Mouse (Mus musculus): ENCODE results near the gene L3hypdh. TPM values are rescaled to one million over a fixed set of nuclear protein-coding genes. Genes with fewer than 3 reads are reported as not detected.
"Not testable (repeated sequence)": the region's sequence is repeated elsewhere in the genome, so short reads cannot be mapped to it uniquely, and the experiment has no call there.

The L3hypdh gene
- polyA plus RNA-seq, 1 experiment from 2014 or later: 17.1 TPM

DNA sequence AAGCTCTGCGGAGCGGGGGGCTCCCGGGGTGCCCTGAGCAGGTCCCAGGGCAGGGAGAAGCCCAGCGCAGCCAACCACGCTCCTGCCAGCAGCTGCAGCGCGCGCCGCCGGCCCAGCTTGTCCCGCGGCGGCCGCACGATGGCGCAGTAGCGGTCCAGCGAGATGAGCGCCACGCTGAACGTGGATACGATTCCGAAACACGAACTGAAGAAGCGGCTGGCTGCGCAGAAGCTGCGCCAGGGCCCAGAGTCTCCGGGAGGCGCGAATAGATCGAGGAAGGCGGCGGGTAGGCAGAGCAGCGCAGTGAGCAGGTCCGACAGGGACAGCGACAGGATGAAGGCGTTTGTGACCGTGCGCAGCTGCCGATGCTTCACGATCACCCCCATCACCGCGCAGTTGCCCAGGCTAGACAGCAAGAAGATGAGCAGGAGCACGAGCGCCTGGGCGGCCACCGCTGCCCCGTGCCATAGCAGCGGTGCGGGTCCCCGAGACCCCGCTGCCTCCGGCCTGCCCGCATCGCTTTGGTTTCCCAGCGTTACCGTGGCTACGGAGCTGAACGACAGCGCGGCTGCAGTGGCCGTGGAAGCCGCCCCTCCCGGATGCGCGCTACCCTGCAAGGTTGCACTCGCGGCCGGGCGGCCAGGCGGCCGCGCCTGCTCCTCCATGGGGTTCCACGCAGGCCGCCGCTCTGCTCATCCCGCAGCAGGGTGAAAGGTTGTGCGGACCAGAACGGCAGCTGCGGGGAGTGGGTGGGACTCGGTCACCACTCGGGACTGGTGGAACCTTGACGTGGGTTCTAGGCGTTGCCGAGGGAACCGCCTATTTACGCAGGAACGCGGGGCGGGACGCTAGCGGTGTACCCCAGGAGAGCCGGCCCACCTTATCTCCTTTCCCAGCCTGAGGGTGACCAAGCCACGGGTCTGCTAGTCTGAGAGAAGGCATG, 14.6 kb downstream of the L3hypdh start, which contains the start of gene Gpr135:
Gene Gpr135 (minus strand): TSS at position 799 of the 943 bp plus-strand sequence.
- Histone ChIP-seq H3K4me3 (ENCODE audit: low read depth, low read length) (peak within 1 kb of the TSS; percentile 54), H3K9me3 (replicated peaks; ENCODE audit: control insufficient read depth, low read length) (no peaks in the 10 kb centered on the region), H3K27ac (ENCODE audit: low read depth, low read length) (no peak within 1 kb of the TSS), H3K4me2 (peak within 1 kb of the TSS; percentile 100), H3K9ac (ENCODE audit: low read depth, low read length) (peak within 1 kb of the TSS; percentile 61), H3K36me3 (ENCODE audit: control insufficient read depth, insufficient read depth, low read length) (no peaks in the 10 kb centered on the region; the same call in 1 of the 2 replicates), H3K27me3 (ENCODE audit: control insufficient read depth, insufficient read depth, low read length) (peaks cover 32% of the 10 kb centered on the region), H3K4me1 (ENCODE audit: control insufficient read depth, insufficient read depth, low read length) (peaks cover 11% of the 10 kb centered on the region)
- WGBS (ENCODE audit: insufficient replicate concordance): under 1% methylated on average over 94 of the region's 94 CpGs
- ATAC-seq (replicated peaks; ENCODE audit: insufficient number of reproducible peaks, low FRiP score, low TSS enrichment): peak; percentile 55; the same call in 1 of the 2 replicates

DNA sequence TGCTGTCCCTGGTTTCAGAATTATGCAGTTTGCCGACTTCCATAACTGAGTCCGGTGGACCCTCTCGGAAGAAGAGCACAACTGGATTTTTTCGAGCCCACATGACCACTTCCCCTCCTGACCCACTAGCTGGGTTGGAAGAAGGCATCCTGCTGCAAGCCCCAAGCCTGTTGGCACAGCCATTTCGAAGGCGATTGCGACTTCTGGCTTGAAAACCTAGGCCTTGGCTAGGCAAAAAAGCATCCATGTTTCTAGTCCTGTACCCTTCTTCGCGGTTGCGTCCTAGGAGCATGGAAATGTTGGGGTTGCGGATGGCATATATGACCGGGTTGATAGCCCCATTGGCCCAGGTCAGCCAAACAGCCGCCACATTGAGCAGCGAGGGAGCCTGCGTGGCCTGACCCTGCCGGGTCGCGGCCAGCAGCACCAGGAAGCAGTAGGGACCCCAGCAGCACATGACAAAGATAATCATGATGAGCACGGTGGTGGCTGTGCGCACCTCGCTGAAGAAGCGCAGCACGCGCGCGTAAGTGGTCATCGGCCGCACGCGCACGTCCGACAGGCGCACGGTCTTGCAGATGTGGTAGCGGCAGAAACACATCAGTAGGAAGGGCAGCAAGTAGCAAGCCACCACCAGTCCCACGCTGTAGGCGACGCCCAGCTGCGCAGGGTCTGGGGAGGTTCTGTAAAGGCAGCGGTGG, 15.5 kb downstream of the L3hypdh start:
- no peaks in the 10 kb centered on the region; the same call in 1 of the 2 replicates for H3K36me3 ChIP-seq (ENCODE audit: control insufficient read depth, insufficient read depth, low read length)
- H3K4me1 ChIP-seq (ENCODE audit: control insufficient read depth, insufficient read depth, low read length): peaks cover 11% of the 10 kb centered on the region
- peaks cover 32% of the 10 kb centered on the region for H3K27me3 ChIP-seq (ENCODE audit: control insufficient read depth, insufficient read depth, low read length)
- H3K9me3 ChIP-seq (replicated peaks; ENCODE audit: control insufficient read depth, low read length): no peaks in the 10 kb centered on the region
- 6% methylated on average over 40 of the region's 40 CpGs for WGBS (ENCODE audit: insufficient replicate concordance)
- H3K4me3 ChIP-seq (ENCODE audit: low read depth, low read length): peak overlapping the region; percentile 54
- no peak; the same call in 1 of the 2 replicates for ATAC-seq (replicated peaks; ENCODE audit: insufficient number of reproducible peaks, low FRiP score, low TSS enrichment)
- H3K27ac ChIP-seq (ENCODE audit: low read depth, low read length): no peak overlapping the region
- peak overlapping the region; percentile 61; the same call in 1 of the 2 replicates for H3K9ac ChIP-seq (ENCODE audit: low read depth, low read length)
- peak overlapping the region; percentile 100 for H3K4me2 ChIP-seq

DNA sequence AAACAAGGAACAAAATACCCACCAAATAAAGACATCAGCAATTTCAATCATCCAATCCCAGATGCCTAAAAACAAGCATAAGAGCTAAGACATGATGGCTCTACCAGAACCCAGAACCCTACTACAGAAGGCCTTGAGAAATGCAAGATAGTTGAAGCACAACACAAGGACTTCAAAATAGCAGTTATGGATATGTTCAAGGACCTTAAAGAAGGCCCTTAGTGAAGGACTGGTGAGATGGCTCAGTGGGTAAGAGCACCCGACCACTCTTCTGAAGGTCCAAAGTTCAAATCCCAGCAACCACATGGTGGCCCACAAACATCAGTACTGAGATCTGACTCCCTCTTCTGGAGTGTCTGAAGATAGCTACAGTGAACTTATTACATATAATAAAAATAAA, 27.5 kb downstream of the L3hypdh start:
- no peak overlapping the region for H3K4me2 ChIP-seq
- no peaks in the 10 kb centered on the region for H3K4me1 ChIP-seq (ENCODE audit: control insufficient read depth, insufficient read depth, low read length)
- H3K36me3 ChIP-seq (ENCODE audit: control insufficient read depth, insufficient read depth, low read length): no peaks in the 10 kb centered on the region
- no peaks in the 10 kb centered on the region for H3K9me3 ChIP-seq (replicated peaks; ENCODE audit: control insufficient read depth, low read length)
- H3K4me3 ChIP-seq (ENCODE audit: low read depth, low read length): no peak overlapping the region
- no peak for ATAC-seq (replicated peaks; ENCODE audit: insufficient number of reproducible peaks, low FRiP score, low TSS enrichment)
- H3K9ac ChIP-seq (ENCODE audit: low read depth, low read length): no peak overlapping the region
- no peaks in the 10 kb centered on the region for H3K27me3 ChIP-seq (ENCODE audit: control insufficient read depth, insufficient read depth, low read length)
- 86% methylated on average over 1 of the region's 1 CpGs for WGBS (ENCODE audit: insufficient replicate concordance)
- no peak overlapping the region for H3K27ac ChIP-seq (ENCODE audit: low read depth, low read length)

DNA sequence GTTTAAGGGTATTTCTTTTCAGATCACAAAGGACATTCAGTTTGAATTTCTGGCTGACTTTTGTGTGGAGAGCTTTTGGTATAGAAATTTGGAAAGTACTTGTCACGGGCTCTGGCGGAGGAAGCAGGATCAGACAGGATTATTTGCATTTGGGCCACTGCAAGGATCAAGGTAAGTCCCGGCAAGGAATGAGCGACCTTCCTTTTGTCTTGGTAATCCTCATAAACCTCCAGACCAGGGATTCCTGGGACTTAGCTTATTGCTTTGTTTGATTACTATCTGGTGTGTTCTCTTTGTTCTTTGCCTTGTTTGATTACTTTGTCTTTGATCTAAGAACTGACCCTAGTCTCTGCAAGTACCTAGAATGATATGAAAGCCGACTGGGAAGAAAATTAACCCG, 31.4 kb downstream of the L3hypdh start:
- Histone ChIP-seq H3K4me2 (no peak overlapping the region), H3K27me3 (ENCODE audit: control insufficient read depth, insufficient read depth, low read length) (no peaks in the 10 kb centered on the region), H3K4me3 (ENCODE audit: low read depth, low read length) (no peak overlapping the region), H3K9me3 (replicated peaks; ENCODE audit: control insufficient read depth, low read length) (no peaks in the 10 kb centered on the region), H3K36me3 (ENCODE audit: control insufficient read depth, insufficient read depth, low read length) (no peaks in the 10 kb centered on the region), H3K9ac (ENCODE audit: low read depth, low read length) (no peak overlapping the region), H3K27ac (ENCODE audit: low read depth, low read length) (no peak overlapping the region), H3K4me1 (ENCODE audit: control insufficient read depth, insufficient read depth, low read length) (no peaks in the 10 kb centered on the region)
- no peak for ATAC-seq (replicated peaks; ENCODE audit: insufficient number of reproducible peaks, low FRiP score, low TSS enrichment)
- 49% methylated on average over 6 of the region's 6 CpGs for WGBS (ENCODE audit: insufficient replicate concordance)

DNA sequence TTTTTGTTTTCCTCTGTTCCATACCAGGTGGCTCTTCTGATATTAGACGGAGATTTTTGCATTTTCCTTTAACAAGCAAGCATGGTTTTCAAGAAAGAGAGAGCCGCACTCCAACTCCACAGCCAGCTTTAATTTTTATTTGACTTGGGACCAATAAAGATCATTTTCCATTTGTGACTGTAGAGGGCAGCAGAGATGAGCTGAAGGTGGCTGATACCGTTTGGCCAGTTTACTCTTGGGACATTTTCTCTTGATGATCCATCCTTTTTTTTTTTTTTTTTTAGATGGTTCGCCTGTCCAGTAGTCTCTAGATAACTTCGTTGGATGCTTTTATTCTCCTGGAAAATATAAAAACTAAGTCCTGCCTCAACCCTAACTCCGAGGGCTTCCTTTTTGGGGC, 31.9 kb downstream of the L3hypdh start:
- H3K27ac ChIP-seq (ENCODE audit: low read depth, low read length): no peak overlapping the region
- ATAC-seq (replicated peaks; ENCODE audit: insufficient number of reproducible peaks, low FRiP score, low TSS enrichment): no peak
- 39% methylated on average over 6 of the region's 6 CpGs for WGBS (ENCODE audit: insufficient replicate concordance)

DNA sequence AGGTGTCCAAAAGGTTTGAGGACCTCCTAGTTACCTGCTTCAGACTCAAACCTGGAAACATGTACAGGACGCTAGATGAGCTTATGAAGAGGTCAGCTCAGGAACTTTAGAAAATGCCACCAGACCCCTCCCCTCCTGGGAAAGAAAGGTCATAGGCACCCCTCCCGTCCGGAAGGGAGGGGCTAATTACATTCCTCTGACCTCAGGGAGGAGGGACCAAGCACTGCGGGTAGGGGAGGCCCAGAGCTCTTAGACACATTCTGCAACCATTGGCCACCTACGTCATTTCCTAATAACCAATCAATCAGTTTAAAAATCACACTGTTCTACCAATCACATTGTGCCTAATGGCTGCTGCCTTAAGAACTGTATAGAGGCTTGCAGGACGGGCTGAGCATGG, 32.7 kb downstream of the L3hypdh start:
- 70% methylated on average over 6 of the region's 6 CpGs for WGBS (ENCODE audit: insufficient replicate concordance)
- Histone ChIP-seq H3K27me3 (ENCODE audit: control insufficient read depth, insufficient read depth, low read length) (no peaks in the 10 kb centered on the region), H3K9me3 (replicated peaks; ENCODE audit: control insufficient read depth, low read length) (no peaks in the 10 kb centered on the region), H3K4me2 (no peak overlapping the region), H3K9ac (ENCODE audit: low read depth, low read length) (no peak overlapping the region), H3K27ac (ENCODE audit: low read depth, low read length) (no peak overlapping the region), H3K4me3 (ENCODE audit: low read depth, low read length) (no peak overlapping the region), H3K4me1 (ENCODE audit: control insufficient read depth, insufficient read depth, low read length) (no peaks in the 10 kb centered on the region), H3K36me3 (ENCODE audit: control insufficient read depth, insufficient read depth, low read length) (no peaks in the 10 kb centered on the region)
- no peak for ATAC-seq (replicated peaks; ENCODE audit: insufficient number of reproducible peaks, low FRiP score, low TSS enrichment)

More for the DNA sequence above, 31.9 kb downstream of the L3hypdh start:
- Histone ChIP-seq H3K9me3 (replicated peaks; ENCODE audit: control insufficient read depth, low read length) (no peaks in the 10 kb centered on the region), H3K4me3 (ENCODE audit: low read depth, low read length) (no peak overlapping the region), H3K27me3 (ENCODE audit: control insufficient read depth, insufficient read depth, low read length) (no peaks in the 10 kb centered on the region), H3K4me1 (ENCODE audit: control insufficient read depth, insufficient read depth, low read length) (no peaks in the 10 kb centered on the region), H3K4me2 (no peak overlapping the region), H3K36me3 (ENCODE audit: control insufficient read depth, insufficient read depth, low read length) (no peaks in the 10 kb centered on the region), H3K9ac (ENCODE audit: low read depth, low read length) (no peak overlapping the region)

DNA sequence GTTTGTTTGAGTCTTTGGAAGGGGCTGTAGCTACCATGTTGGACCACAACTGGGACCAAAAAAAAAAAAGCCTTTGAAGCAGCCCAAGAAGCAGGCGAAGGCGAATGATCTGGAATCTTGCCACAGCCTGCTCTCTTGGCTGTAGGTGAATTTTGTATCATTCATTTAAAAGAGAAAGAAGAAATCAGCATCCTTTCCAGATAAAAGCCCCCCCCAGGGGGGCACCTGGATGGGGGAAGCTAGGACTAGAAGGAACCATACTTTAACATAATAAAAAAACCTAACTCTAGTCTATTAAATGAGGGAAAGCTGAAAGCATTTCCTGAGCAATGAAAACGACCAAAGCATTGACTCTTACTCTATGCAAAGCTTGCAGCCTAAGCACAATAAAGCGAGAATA, 34.4 kb downstream of the L3hypdh start:
- Histone ChIP-seq H3K36me3 (ENCODE audit: control insufficient read depth, insufficient read depth, low read length) (no peaks in the 10 kb centered on the region), H3K9ac (ENCODE audit: low read depth, low read length) (no peak overlapping the region), H3K27me3 (ENCODE audit: control insufficient read depth, insufficient read depth, low read length) (no peaks in the 10 kb centered on the region), H3K4me2 (no peak overlapping the region), H3K9me3 (replicated peaks; ENCODE audit: control insufficient read depth, low read length) (no peaks in the 10 kb centered on the region), H3K27ac (ENCODE audit: low read depth, low read length) (no peak overlapping the region), H3K4me3 (ENCODE audit: low read depth, low read length) (no peak overlapping the region), H3K4me1 (ENCODE audit: control insufficient read depth, insufficient read depth, low read length) (no peaks in the 10 kb centered on the region)
- WGBS (ENCODE audit: insufficient replicate concordance): 76% methylated on average over 4 of the region's 4 CpGs
- no peak for ATAC-seq (replicated peaks; ENCODE audit: insufficient number of reproducible peaks, low FRiP score, low TSS enrichment)

DNA sequence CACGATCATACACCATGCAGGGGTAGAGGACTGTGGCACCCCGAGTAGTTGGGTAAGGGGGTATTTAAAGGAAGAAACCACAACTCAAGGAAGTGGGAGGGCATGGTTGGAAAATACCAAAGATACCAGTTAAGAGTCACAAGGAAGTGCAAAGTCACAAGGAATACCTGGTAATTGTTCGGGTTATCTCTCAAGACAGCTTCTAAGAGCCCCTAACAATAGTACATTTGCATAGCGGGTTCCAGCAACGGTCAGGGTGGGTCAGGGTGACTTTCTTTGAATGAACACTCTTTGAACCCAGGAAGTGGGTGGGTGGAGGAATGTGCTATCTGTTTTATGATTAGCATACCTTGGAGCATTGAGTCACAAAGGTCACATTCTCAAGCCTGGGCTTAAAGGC, 35.1 kb downstream of the L3hypdh start:
- not testable (repeated sequence) for H3K9ac ChIP-seq (ENCODE audit: low read depth, low read length); H3K4me3 ChIP-seq (ENCODE audit: low read depth, low read length); H3K27ac ChIP-seq (ENCODE audit: low read depth, low read length); H3K4me1 ChIP-seq (ENCODE audit: control insufficient read depth, insufficient read depth, low read length); H3K4me2 ChIP-seq; H3K36me3 ChIP-seq (ENCODE audit: control insufficient read depth, insufficient read depth, low read length); H3K9me3 ChIP-seq (replicated peaks; ENCODE audit: control insufficient read depth, low read length); H3K27me3 ChIP-seq (ENCODE audit: control insufficient read depth, insufficient read depth, low read length); ATAC-seq (replicated peaks; ENCODE audit: insufficient number of reproducible peaks, low FRiP score, low TSS enrichment)
- 87% methylated on average over 5 of the region's 5 CpGs for WGBS (ENCODE audit: insufficient replicate concordance)
